Mouse (Mus musculus) left cerebral cortex, postnatal 4 days (tissue): ENCODE results near the gene Nr1h3. TPM values are rescaled to one million over a fixed set of nuclear protein-coding genes. Genes with fewer than 3 reads are reported as not detected.

ENCODE experiments used
- DNase-seq: peaks from one replicate; pipeline ENCODE4 v3.0.0-alpha.2; 2022
- intact Hi-C: fragments of 180-260 bp; cut with DNase I; formaldehyde crosslinking; loops from one replicate; pipeline ENCODE4 v1.15.1; 2025
- total RNA-seq, 2 experiments: library from RNA; stranded (reverse); gene quantifications; 2 replicates each; pipeline ENCODE4 v1.2.3; 2021

Nr1h3 gene
- total RNA-seq, 2 experiments from 2014 or later: 1.1 to 1.4 TPM

- DNase-seq: no peak
- intact Hi-C loops: no loop called here
These were observed 15.2 kb downstream of the Nr1h3 start for GRCm38 (mm10) chr2:91187431-91187830.

GRCm38 (mm10) chr2:91186208-91186607 is 16.4 kb downstream of the Nr1h3 start:
- intact Hi-C loops: no loop called here
- no peak for DNase-seq

GRCm38 (mm10) chr2:91183711-91184405 is 18.8 kb downstream of the Nr1h3 start, which contains the start of gene Madd:
Gene Madd (minus strand): TSS chr2:91183837.
- intact Hi-C loops: no loop called here
- DNase-seq: no peak

GRCm38 (mm10) chr2:91183148-91183513 is 19.5 kb downstream of the Nr1h3 start:
- peak; percentile 98 for DNase-seq
- intact Hi-C loops: no loop called here

- DNase-seq: peak; percentile 90
- intact Hi-C loops: no loop called here
These were observed 20.1 kb downstream of the Nr1h3 start for GRCm38 (mm10) chr2:91182405-91183147.

GRCm38 (mm10) chr2:91182016-91182404 is 20.6 kb downstream of the Nr1h3 start:
- intact Hi-C loops: no loop called here
- DNase-seq: no peak

GRCm38 (mm10) chr2:91180706-91181105 is 21.9 kb downstream of the Nr1h3 start:
- intact Hi-C loops: no loop called here

GRCm38 (mm10) chr2:91179825-91180224 is 22.8 kb downstream of the Nr1h3 start:
- intact Hi-C loops: no loop called here
- no peak for DNase-seq

More at GRCm38 (mm10) chr2:91180706-91181105, 21.9 kb downstream of the Nr1h3 start:
- no peak for DNase-seq

GRCm38 (mm10) chr2:91176234-91176633 is 26.4 kb downstream of the Nr1h3 start:
- intact Hi-C loops: no loop called here
- no peak for DNase-seq

GRCm38 (mm10) chr2:91175490-91175889 is 27.1 kb downstream of the Nr1h3 start:
- intact Hi-C loops: no loop called here
- DNase-seq: no peak

- intact Hi-C loops: loop anchor here (10.0 kb wide), 1 partner anchor 395 kb away; no protein-coding TSS in a partner anchor
- no peak for DNase-seq
These were observed 32.9 kb downstream of the Nr1h3 start for GRCm38 (mm10) chr2:91169587-91170322.

- intact Hi-C loops: loop anchor here (10.0 kb wide), 1 partner anchor 397 kb away; no protein-coding TSS in a partner anchor
- DNase-seq: no peak
These were observed 35.0 kb downstream of the Nr1h3 start for GRCm38 (mm10) chr2:91167629-91168028.

GRCm38 (mm10) chr2:91164991-91165390 is 37.6 kb downstream of the Nr1h3 start:
- intact Hi-C loops: loop anchor here (10.0 kb wide), 1 partner anchor 400 kb away; no protein-coding TSS in a partner anchor
- no peak for DNase-seq

GRCm38 (mm10) chr2:91163532-91163931 is 39.1 kb downstream of the Nr1h3 start:
- DNase-seq: no peak
- intact Hi-C loops: loop anchor here (10.0 kb wide), 1 partner anchor 401 kb away; no protein-coding TSS in a partner anchor

GRCm38 (mm10) chr2:91162952-91163351 is 39.7 kb downstream of the Nr1h3 start:
- no peak for DNase-seq
- intact Hi-C loops: loop anchor here (10.0 kb wide), 1 partner anchor 402 kb away; no protein-coding TSS in a partner anchor

- no peak for DNase-seq
- intact Hi-C loops: loop anchor here (10.0 kb wide), 1 partner anchor 404 kb away; no protein-coding TSS in a partner anchor
These were observed 42.0 kb downstream of the Nr1h3 start for GRCm38 (mm10) chr2:91160591-91160990.

GRCm38 (mm10) chr2:91157002-91157752 is 45.5 kb downstream of the Nr1h3 start:
- intact Hi-C loops: loop anchor here (10.0 kb wide), 1 partner anchor 452 kb away; no protein-coding TSS in a partner anchor
- no peak for DNase-seq

GRCm38 (mm10) chr2:91154091-91154490 is 48.5 kb downstream of the Nr1h3 start:
- no peak for DNase-seq
- intact Hi-C loops: loop anchor here (10.0 kb wide), 1 partner anchor 449 kb away; no protein-coding TSS in a partner anchor

- DNase-seq: no peak
- intact Hi-C loops: loop anchor here (10.0 kb wide), 1 partner anchor 448 kb away; no protein-coding TSS in a partner anchor
These were observed 49.7 kb downstream of the Nr1h3 start for GRCm38 (mm10) chr2:91152885-91153377.

- no peak for DNase-seq
- intact Hi-C loops: loop anchor here (10.0 kb wide), 1 partner anchor 447 kb away; no protein-coding TSS in a partner anchor
These were observed 51.3 kb downstream of the Nr1h3 start for GRCm38 (mm10) chr2:91151331-91151730.
